Mouse (Mus musculus) cerebellum, postnatal 10 days (tissue): ENCODE measurements at regions not wholly inside any gene's neighbourhood (a gene's known extent, or its start where the extent isn't known, plus 50 kb on each side); places are given as distances from the start of the nearest gene placed in this dataset.

Experiments
- DNase-seq, 2 experiments: peaks; one replicate each; pipeline ENCODE4 v3.0.0; 2021; ENCODE audit warnings: mixed read lengths in 2 of 2

GRCm38 (mm10) chr10:37270236-37271000, 131.7 kb upstream of the Marcks start:
- peak; percentile 48 to 49 for DNase-seq

- DNase-seq = no peak
These were observed 128.2 kb upstream of the Marcks start for GRCm38 (mm10) chr10:37266909-37267308.

DNA sequence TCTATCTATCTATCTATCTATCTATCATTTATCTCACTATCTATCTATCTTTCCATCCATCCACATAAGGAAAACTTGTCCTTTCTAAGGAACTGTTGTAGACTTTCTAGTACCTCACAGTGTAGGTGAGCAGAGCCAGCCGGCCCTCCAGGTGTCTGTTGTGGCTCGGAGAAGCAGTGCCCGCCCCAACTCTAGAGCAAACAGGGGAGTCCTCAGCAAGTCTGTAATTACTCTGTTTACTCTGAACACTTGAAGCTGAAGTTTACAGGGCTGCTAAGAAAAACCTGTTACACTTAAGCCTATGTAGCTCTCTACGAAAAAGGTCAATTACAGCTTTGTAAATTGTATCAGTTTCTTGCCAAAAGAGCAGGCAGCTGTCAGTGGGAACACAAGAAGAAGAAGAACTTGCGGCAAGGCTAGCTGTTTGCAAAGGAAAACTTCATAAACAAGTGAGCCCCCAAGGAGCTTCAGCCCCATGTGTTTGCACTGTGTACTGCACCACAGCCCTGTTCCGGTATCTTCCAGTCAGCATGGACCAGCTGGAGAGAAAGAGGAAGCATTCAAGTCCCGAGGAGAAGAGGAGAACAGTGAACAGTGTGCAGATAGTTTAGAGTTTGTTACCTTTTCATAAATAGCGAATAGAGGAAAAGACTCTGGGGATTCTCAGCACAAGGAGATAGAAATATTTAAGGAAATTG, 122.2 kb upstream of the Marcks start:
- peak in 1 of 2 experiments; percentile 7 for DNase-seq

- DNase-seq = no peak
These were observed 120.5 kb upstream of the Marcks start for GRCm38 (mm10) chr10:37259186-37259585.

DNA sequence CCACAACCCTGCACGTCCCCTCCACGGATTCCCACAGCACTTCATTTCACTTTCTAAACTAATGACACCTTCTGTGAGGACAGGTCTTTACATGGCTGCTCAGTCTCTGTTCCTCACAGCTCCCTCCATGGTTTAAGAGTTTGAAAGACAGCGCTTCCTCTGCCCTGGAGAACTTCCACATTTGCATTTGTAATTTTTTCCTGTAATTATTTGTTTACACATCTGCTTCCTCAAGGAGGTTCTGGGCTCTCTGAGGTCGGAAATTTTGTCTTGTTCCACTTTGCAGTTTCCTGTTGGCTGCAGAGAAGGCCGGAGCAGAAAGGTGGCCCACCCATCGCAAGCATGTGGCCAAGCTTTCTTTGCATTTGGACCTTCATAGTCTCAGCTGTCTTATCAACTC, 118.8 kb upstream of the Marcks start:
- DNase-seq = no peak

GRCm38 (mm10) chr10:37250934-37251521, 112.3 kb upstream of the Marcks start:
- DNase-seq = peak in 1 of 2 experiments; percentile 20

DNA sequence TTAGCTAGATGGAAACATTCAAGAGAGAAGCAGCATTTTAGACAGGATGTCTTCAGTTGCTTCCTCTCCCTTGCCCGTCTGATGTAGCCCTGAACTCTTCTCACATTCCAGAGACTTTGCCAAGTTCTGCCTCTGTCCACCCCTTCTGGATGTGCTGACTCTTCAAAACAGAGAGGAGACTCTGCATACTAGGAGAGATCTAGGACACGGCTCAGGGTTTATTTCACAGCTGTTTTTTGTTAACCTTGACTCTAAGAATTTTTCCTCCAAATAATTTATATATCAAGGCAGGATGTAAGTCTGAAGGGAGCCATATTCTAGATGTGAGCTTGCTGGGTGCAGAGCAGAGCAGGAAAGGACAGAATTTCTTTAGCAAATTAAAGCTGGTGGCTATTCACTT, 111.4 kb upstream of the Marcks start:
- DNase-seq = no peak

GRCm38 (mm10) chr10:37249511-37249910, 110.8 kb upstream of the Marcks start:
- no peak for DNase-seq

DNA sequence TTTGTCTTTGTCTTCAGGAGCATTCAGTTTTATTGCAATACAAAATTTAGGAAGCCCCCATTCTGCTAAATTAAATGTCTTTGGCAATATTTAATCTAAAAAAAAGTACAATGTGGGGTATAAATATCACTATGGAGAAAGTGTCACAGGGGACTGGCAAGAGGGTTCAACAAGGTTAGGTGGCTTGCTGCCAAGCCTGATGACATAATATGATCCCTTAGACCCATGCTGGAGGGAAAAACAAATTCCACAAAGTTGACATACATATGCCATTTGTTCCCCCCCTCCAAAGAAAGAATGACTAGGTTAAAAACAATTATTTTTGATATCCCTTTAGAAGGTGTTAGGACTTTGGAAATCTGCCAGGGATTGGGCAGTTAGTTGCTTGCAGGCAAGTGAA, 108.4 kb upstream of the Marcks start:
- DNase-seq = peak; percentile 5 to 45

- no peak for DNase-seq
These were observed 104.4 kb upstream of the Marcks start for GRCm38 (mm10) chr10:37243136-37243535.

DNA sequence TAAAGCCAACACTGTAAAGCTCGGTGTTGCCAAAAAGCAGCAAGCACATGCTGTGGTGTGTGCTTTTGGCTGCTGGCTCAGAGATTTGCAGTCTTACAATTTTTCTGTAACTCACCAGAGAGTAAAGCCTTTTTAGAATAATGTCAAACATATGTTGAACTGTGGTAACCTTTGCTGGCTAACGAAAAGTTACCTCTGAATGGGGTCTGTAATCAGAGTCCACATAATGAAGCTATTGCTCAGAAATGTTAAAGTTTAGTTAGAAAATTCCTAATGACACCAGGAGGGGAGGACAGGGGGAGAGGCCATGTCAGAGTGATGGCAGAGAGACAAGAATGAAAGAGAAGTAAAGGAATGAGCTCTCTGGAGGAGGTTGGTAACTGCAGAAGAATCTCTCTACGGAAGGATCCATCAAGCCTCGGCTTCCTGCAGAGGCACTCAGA, 103.1 kb upstream of the Marcks start:
- DNase-seq = peak in 1 of 2 experiments; percentile 16

DNA sequence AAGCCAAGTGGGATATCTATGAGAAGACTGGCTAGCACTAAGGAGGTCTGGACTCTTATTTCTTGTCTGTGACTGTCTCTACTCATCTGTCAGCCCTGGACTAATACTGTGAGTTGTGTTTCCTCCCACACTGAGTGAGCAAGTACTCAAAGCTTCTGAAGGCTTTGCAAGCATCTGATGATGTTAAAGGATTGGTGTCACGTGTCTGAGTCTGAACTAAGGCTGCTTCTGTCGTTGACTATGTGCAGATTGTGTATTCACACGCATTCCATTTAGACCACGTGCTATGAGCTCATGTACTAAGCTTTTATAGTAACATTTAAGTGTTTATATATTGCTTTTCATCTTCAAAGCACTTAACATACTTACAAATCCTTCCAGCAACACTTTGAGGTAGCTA, 101.9 kb upstream of the Marcks start:
- DNase-seq = no peak

DNA sequence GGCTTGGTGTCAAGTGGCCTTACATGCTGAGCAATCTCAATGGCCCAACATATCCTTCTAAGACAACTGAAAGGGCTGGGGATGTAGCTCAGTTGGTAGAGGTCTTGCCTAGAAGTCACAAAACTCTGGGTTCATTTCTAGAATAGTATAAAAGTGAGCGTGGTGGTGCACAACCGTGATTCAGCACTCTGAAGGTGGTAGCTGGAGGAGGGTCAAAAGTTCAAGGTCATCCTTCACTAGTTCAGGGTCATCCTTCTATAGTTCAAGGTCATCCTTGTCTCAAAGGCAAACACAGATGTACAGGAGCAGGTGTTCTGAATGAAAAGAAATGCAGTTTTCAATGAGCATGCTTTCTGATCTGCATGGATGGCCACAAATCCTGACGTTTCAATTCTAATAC, 101.5 kb upstream of the Marcks start:
- DNase-seq = no peak

DNA sequence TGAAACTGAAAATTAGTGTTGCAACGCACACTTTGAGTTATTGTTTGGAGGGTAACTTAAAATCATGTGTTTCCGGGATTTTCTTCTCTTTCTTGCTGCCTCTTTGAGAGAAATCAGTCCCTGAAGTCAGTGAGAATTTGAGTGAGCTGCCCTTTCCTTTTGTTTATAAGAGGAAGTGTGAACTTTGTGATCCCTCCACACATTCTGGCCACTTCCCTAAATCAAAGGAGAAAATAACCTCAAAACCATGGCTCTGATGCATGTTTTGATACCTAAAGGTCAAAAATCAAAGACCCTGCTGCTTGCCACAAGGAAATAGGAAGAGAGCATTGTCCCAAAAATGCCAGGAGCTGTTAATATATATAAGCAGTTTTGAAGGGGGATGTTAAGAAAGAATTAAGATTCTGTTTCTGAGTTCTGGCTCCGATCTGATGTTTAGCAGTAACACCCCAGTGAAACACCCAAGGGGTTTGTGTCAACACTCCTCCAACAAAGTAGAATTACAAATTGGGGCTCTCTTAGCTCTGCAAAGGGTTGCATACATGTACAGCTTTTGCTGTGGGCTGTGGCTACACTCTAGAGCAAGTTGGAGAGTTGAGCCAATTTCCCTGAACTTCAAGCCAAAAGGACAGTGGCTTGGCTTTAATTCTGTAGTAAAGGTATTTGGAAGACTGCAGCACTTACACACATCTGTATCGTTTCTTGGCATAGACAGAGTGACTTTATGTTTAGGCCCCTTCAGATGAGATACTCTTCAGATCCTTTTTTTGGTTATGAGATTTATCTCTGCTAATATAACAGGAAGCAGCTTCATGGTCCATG, 97.5 kb upstream of the Marcks start:
- DNase-seq = no peak

GRCm38 (mm10) chr10:37231936-37232556, 93.3 kb upstream of the Marcks start:
- DNase-seq = peak; percentile 60 to 63

GRCm38 (mm10) chr10:37231159-37231558, 92.4 kb upstream of the Marcks start:
- DNase-seq = no peak

GRCm38 (mm10) chr10:37227889-37228288, 89.2 kb upstream of the Marcks start:
- no peak for DNase-seq

- no peak for DNase-seq
These were observed 83.0 kb upstream of the Marcks start for GRCm38 (mm10) chr10:37221730-37222129.

GRCm38 (mm10) chr10:37220434-37220833, 81.7 kb upstream of the Marcks start:
- no peak for DNase-seq

DNA sequence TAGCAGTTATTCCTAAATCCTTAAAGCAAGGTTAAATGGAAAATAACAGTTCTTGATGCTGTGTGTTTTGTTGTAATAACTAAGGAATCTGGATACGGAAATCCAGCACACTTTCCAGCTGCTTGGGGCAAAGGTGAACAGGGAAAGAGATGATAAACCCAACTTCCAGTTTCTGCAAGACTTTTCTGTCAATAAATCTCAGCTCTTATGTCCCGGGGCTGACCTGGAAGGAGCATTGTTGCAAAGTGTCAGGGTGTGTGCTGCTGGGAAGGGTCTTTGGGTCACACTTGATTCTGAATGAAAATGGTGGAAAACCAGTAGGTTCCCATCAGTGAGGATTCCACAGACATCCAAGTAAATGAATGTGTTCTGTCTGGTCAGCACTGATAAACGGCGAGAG, 81.2 kb upstream of the Marcks start:
- no peak for DNase-seq

DNA sequence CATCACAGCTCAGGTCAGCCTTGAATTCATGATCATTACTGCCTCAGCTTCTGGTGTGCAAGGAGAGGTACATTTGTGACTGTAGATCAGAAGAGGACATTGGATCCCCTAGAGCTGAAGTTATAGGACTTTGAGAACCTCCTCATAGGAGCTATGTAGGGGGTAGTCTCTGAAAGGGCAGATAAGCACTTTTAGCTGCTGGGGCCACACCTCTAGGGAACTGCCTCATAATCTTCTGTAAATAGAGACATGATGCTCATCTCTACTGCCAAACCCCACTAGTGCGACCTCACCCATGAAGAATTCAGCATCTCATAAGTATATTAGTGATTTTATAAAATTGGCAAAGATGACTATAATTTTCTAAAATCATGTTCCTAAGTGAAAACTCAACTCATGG, 80.7 kb upstream of the Marcks start:
- DNase-seq = no peak

- DNase-seq = no peak
These were observed 75.9 kb upstream of the Marcks start for GRCm38 (mm10) chr10:37214656-37215055.
